Mouse (Mus musculus) adrenal gland, postnatal 36 days (tissue): Measurements from ENCODE around the gene Mmp24. TPM values are rescaled to one million over a fixed set of nuclear protein-coding genes. Genes with fewer than 3 reads are reported as not detected.
"Not testable (repeated sequence)": the region's sequence is repeated elsewhere in the genome, so short reads cannot be mapped to it uniquely, and the experiment has no call there.

Experiments used
- DNase-seq, 2 experiments: peaks; one replicate each; pipeline ENCODE4 v3.0.0; 2021; ENCODE audit warnings: mixed read lengths in 1 of 2
- long read RNA-seq, 2 experiments: library from polyadenylated mRNA; stranded (forward); transcript quantifications; one replicate each; pipeline ENCODE4 v2.0.0; 2021; ENCODE audit warnings: borderline sequencing depth in 2 of 2
- total RNA-seq, 2 experiments: library from RNA; stranded (reverse); gene quantifications; 2 replicates each; pipeline ENCODE4 v1.2.3; 2021

Gene Mmp24
- 1 to 10 TPM; 1.4 to 1.7 TPM for total RNA-seq
- long read RNA-seq, experiment 1, partial matches to known transcripts, result 0 of 1 reads
- long read RNA-seq, experiment 1, other reads (novel, unspliced or antisense), result 1 of 1 reads
- long read RNA-seq, experiment 2, full-length matches to known transcripts, result 1 of 3 reads
- long read RNA-seq, experiment 2, partial matches to known transcripts, result 0 of 3 reads
- long read RNA-seq, experiment 2, other reads (novel, unspliced or antisense), result 2 of 3 reads

- DNase-seq, result no peak
These were observed at the start of gene Mmp24 for GRCm38 (mm10) chr2:155774927-155775684. Gene Mmp24, plus strand, starts transcription at chr2:155775342.

GRCm38 (mm10) chr2:155726302-155726701 lies 48.8 kb upstream of the Mmp24 start:
- no peak for DNase-seq

GRCm38 (mm10) chr2:155727764-155728395 lies 47.3 kb upstream of the Mmp24 start:
- no peak for DNase-seq

GRCm38 (mm10) chr2:155728742-155729141 lies 46.4 kb upstream of the Mmp24 start:
- DNase-seq, result no peak

GRCm38 (mm10) chr2:155729158-155729645 lies 45.9 kb upstream of the Mmp24 start, which contains the start of gene Edem2:
Gene Edem2, minus strand, starts transcription at chr2:155729475.
- peak; percentile 95 for DNase-seq

- no peak for DNase-seq
These were observed 40.1 kb upstream of the Mmp24 start for GRCm38 (mm10) chr2:155735080-155735479.

- DNase-seq, result not testable (repeated sequence)
These were observed 39.4 kb upstream of the Mmp24 start, which contains the start of gene Gm17581 for GRCm38 (mm10) chr2:155735766-155736165. Gene Gm17581, minus strand, starts transcription at chr2:155735866.

GRCm38 (mm10) chr2:155736936-155737335 lies 38.2 kb upstream of the Mmp24 start:
- no peak for DNase-seq

GRCm38 (mm10) chr2:155737803-155738202 lies 37.3 kb upstream of the Mmp24 start:
- peak; percentile 24 to 38 for DNase-seq

GRCm38 (mm10) chr2:155742211-155742610 lies 32.9 kb upstream of the Mmp24 start:
- no peak for DNase-seq

GRCm38 (mm10) chr2:155742931-155743337 lies 32.2 kb upstream of the Mmp24 start:
- peak; percentile 76 to 81 for DNase-seq

- DNase-seq, result no peak
These were observed 31.8 kb upstream of the Mmp24 start for GRCm38 (mm10) chr2:155743351-155743750.

GRCm38 (mm10) chr2:155745487-155745886 lies 29.7 kb upstream of the Mmp24 start:
- no peak for DNase-seq

GRCm38 (mm10) chr2:155749394-155749793 lies 25.7 kb upstream of the Mmp24 start:
- no peak for DNase-seq

GRCm38 (mm10) chr2:155751014-155751786 lies 23.9 kb upstream of the Mmp24 start, which contains the start of gene Procr:
Gene Procr, plus strand, starts transcription at chr2:155751117.
- DNase-seq, result peak; percentile 76 to 81

- DNase-seq, result peak; percentile 83 to 85
These were observed 19.4 kb upstream of the Mmp24 start for GRCm38 (mm10) chr2:155755746-155756145.

GRCm38 (mm10) chr2:155756855-155757566 lies 18.1 kb upstream of the Mmp24 start:
- DNase-seq, result peak; percentile 17 to 46

- peak; percentile 59 to 86 for DNase-seq
These were observed 10.3 kb upstream of the Mmp24 start for GRCm38 (mm10) chr2:155764679-155765418.

GRCm38 (mm10) chr2:155773664-155774063 lies 1.5 kb upstream of the Mmp24 start:
- DNase-seq, result no peak

GRCm38 (mm10) chr2:155774261-155774926 lies 748 bp upstream of the Mmp24 start:
- no peak for DNase-seq
